Mouse (Mus musculus) myocyte (in vitro differentiated cells): ENCODE results near the gene Il13.

Experiments
- CEBPB ChIP-seq: IDR thresholded peaks from 2 replicates; pipeline ENCODE4 v1.6.1; 2011; ENCODE audit warnings: mild to moderate bottlenecking, moderate library complexity; ENCODE audit not compliant: poor library complexity, insufficient read depth, severe bottlenecking
- E2F4 ChIP-seq: IDR thresholded peaks from one replicate; pipeline ENCODE4 v1.6.1; 2011; ENCODE audit warnings: mild to moderate bottlenecking, control low read depth, moderate library complexity; ENCODE audit not compliant: insufficient read depth
- MAX ChIP-seq: IDR thresholded peaks from one replicate; pipeline ENCODE4 v1.6.1; 2011; ENCODE audit warnings: low read depth, mild to moderate bottlenecking, control low read depth
- MYOD1 ChIP-seq, 3 experiments: IDR thresholded peaks; one replicate each; pipeline ENCODE4 v1.6.1; 2011; ENCODE audit warnings: control low read depth in 2 of 3, low read depth in 2 of 3, mild to moderate bottlenecking in 2 of 3, moderate library complexity in 1 of 3; ENCODE audit not compliant: insufficient read length in 2 of 3, control insufficient read depth in 1 of 3
- POLR2A ChIP-seq: IDR thresholded peaks from one replicate; pipeline ENCODE4 v1.6.1; 2011; ENCODE audit warnings: low read depth, mild to moderate bottlenecking, control low read depth, moderate library complexity; ENCODE audit not compliant: insufficient read length
- POLR2AphosphoS2 ChIP-seq: IDR thresholded peaks from one replicate; pipeline ENCODE4 v1.6.1; 2011; ENCODE audit warnings: low read depth, control low read depth; ENCODE audit not compliant: insufficient read length
- TCF12 ChIP-seq: IDR thresholded peaks from one replicate; pipeline ENCODE4 v1.6.1; 2011; ENCODE audit warnings: mild to moderate bottlenecking, control low read depth; ENCODE audit not compliant: poor library complexity, insufficient read depth, severe bottlenecking
- USF1 ChIP-seq: IDR thresholded peaks from one replicate; pipeline ENCODE4 v1.6.1; 2011; ENCODE audit warnings: low read depth, mild to moderate bottlenecking, control low read depth, moderate library complexity

DNA sequence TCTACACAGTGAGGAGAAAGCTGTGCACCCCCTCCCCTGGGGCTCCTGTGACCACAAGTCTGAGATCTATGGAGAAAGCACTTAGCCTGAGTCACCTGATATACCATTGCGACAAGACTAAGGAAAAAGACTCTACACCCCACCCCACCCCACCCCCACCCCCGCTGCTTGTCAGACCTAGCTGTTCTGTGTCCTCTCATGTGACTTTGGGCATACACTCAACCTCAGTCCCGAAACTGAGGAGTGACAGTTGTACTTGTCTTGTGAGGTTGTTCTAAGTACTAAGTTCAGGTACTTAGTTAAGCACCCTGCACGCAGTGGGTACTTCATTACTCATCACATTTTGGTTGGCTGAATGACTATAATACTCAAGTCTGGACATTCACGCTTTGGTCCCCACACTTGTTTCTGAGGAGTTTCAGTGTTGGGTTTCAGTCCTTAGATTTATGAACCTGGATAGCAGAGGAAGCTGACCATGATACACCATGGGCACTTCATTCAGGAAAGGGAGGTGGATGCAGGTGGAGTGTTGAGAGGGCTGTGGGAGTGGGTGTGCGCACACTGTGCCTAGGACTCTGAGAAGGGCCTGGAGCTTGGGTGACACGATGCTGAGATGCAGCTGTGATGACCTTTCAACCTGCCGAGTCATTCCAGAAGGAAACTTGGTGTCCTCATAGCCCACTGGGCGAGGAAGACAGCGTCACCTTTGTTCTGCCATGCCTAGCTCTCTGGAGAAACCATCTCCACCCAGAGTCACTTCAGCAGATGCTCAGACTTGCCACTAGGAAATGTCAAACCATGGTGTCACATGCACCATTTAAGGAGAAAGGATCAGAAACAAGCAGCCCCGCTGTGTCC, 12.7 kb downstream of the Il13 start:
- TF ChIP-seq MYOD1 (IDR thresholded peaks at IDR 0.05; ENCODE audit: control insufficient read depth in 1 of 3, insufficient read length in 2 of 3, low read depth in 2 of 3) (no peak), POLR2A (no peak), POLR2AphosphoS2 (no peak), MAX (no peak), E2F4 (no peak), TCF12 (no peak), USF1 (no peak), CEBPB (no peak)
